Mouse (Mus musculus): Measurements from ENCODE around the gene Nfyc.

- no peak for TF ChIP-seq GATA1 (IDR thresholded peaks at IDR 0.05; ENCODE audit: low read length)
- TF ChIP-seq TAL1 (IDR thresholded peaks at IDR 0.05; ENCODE audit: low read length): no peak
Observed at GRCm38 (mm10) chr4:120747941-120748866, 83.2 kb downstream of the Nfyc start, which contains the start of gene Kcnq4.
